Mouse (Mus musculus) liver, embryonic 14.5 days (tissue): Measurements from ENCODE around the gene Acoxl. TPM values are rescaled to one million over a fixed set of nuclear protein-coding genes. Genes with fewer than 3 reads are reported as not detected.

Experiments used
- ATAC-seq: fragments of 200-750 bp; cut with Nextera tagmentation; 2 replicates; pipeline ENCODE4 v1.8.0; 2017; ENCODE audit warnings: moderate number of reproducible peaks, mild to moderate bottlenecking, moderate library complexity; ENCODE audit not compliant: insufficient read depth
- DNase-seq, 3 experiments: peaks; one replicate each; pipeline ENCODE4 v3.0.0-alpha.2; 2012 to 2013; ENCODE audit warnings: low read depth in 3 of 3, low spot score in 3 of 3
- H3K27ac ChIP-seq: fragments of 300-500 bp; sonication (generic); 2 replicates; pipeline ENCODE4 v1.5.1; 2014; ENCODE audit warnings: moderate library complexity, mild to moderate bottlenecking, control low read depth, inconsistent platforms
- H3K27me3 ChIP-seq: fragments of 300-500 bp; sonication (generic); 2 replicates; pipeline ENCODE4 v1.6.1; 2014; ENCODE audit warnings: mild to moderate bottlenecking, low read length, moderate library complexity; ENCODE audit not compliant: control insufficient read depth, insufficient read depth
- H3K36me3 ChIP-seq: fragments of 300-500 bp; sonication (generic); replicated peaks from 2 replicates; pipeline ENCODE4 v1.6.1; 2014; ENCODE audit warnings: low read depth; ENCODE audit not compliant: control insufficient read depth, insufficient read depth
- H3K4me1 ChIP-seq, 2 experiments: fragments of 200-500 bp in 1 of 2; fragments of 300-500 bp in 1 of 2; sonication (generic) in 1 of 2; replicated peaks; 2 replicates each; pipeline ENCODE4 v1.6.1; 2012 to 2014; ENCODE audit warnings: antibody characterized with exemption in 1 of 2, inconsistent platforms in 1 of 2, low read length in 1 of 2; ENCODE audit not compliant: control insufficient read depth in 2 of 2, insufficient read depth in 2 of 2
- H3K4me2 ChIP-seq: fragments of 300-500 bp; sonication (generic); 2 replicates; pipeline ENCODE4 v1.6.1; 2014; ENCODE audit warnings: low read depth, mild to moderate bottlenecking, control low read depth, moderate library complexity
- H3K4me3 ChIP-seq, 2 experiments: fragments of 200-500 bp in 1 of 2; fragments of 300-500 bp in 1 of 2; sonication (generic) in 1 of 2; 2 replicates each; pipeline ENCODE4 v1.5.1; 2012 to 2014; ENCODE audit warnings: low read depth in 2 of 2, low read length in 2 of 2, mild to moderate bottlenecking in 2 of 2, control low read depth in 1 of 2, inconsistent platforms in 1 of 2, moderate library complexity in 1 of 2; ENCODE audit not compliant: insufficient read depth in 1 of 2
- H3K9ac ChIP-seq: fragments of 300-500 bp; sonication (generic); replicated peaks from 2 replicates; pipeline ENCODE4 v1.6.1; 2014; ENCODE audit warnings: mild to moderate bottlenecking, control low read depth, moderate library complexity
- H3K9me3 ChIP-seq: fragments of 300-500 bp; sonication (generic); 2 replicates; pipeline ENCODE4 v1.6.1; 2016; ENCODE audit warnings: low read length, mixed read lengths; ENCODE audit not compliant: control insufficient read depth
- CTCF ChIP-seq: IDR thresholded peaks from 2 replicates; pipeline ENCODE4 v1.5.1; 2016; ENCODE audit warnings: antibody characterized with exemption, low read depth, control low read depth
- EP300 ChIP-seq: IDR thresholded peaks from 2 replicates; pipeline ENCODE4 v1.6.1; 2016; ENCODE audit warnings: antibody characterized with exemption, low read depth
- WGBS: fragments of 180-500 bp; shearing (Covaris S2); extraction: QIAGEN DNeasy Blood & Tissue Kit; methylation state at CpG from one replicate; pipeline ENCODE4 v1.1.7; 2014; ENCODE audit not compliant: insufficient replicate concordance; 5-methylcytosine and 5-hydroxymethylcytosine counted together
- polyA plus RNA-seq, 2 experiments: library from polyadenylated mRNA; depleted of rRNA in 1 of 2; stranded (reverse) in 1 of 2; unstranded in 1 of 2; fragments of >200 nt; fragmentation: Nextera tagmentation in 1 of 2; extraction: Ambion mirVana in 1 of 2; gene quantifications; 2 replicates each; pipeline versions ENCODE4 v1.2.1 to v1.2.3; 2012 to 2014

The Acoxl gene
- polyA plus RNA-seq, 2 experiments: not detected

DNA sequence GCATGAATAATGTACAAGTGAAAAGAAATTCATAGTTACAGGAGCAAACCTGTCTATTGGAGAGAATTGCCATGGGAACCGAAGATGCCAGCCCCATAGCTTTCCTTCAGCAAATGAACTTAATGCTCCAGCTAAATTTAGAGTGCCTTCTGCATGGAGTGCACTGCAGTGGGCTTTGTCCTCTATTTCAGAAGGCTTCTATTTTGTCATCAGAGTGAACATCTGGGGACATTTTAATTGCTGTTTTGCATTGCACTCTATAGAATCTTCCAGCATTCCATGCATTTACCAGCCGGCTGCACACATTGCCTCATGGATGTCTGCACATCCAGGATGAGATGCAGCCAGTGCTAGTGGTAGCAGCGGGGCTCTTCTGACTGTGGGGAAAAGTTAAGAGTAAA lies 94.9 kb downstream of the Acoxl start:
- 62% methylated on average over 3 of the region's 3 CpGs for WGBS
- H3K36me3 ChIP-seq: no peaks in the 10 kb centered on the region
- ATAC-seq (no peak), DNase-seq (no peak)
- no peak overlapping the region for H3K9ac ChIP-seq
- H3K4me3 ChIP-seq: no peak overlapping the region
- TF ChIP-seq EP300 (no peak), CTCF (no peak)
- no peaks in the 10 kb centered on the region for H3K4me1 ChIP-seq
- H3K27ac ChIP-seq: no peak overlapping the region
- H3K4me2 ChIP-seq: no peak overlapping the region
- H3K27me3 ChIP-seq: no peaks in the 10 kb centered on the region; the same call in 1 of the 2 replicates
- no peaks in the 10 kb centered on the region for H3K9me3 ChIP-seq

DNA sequence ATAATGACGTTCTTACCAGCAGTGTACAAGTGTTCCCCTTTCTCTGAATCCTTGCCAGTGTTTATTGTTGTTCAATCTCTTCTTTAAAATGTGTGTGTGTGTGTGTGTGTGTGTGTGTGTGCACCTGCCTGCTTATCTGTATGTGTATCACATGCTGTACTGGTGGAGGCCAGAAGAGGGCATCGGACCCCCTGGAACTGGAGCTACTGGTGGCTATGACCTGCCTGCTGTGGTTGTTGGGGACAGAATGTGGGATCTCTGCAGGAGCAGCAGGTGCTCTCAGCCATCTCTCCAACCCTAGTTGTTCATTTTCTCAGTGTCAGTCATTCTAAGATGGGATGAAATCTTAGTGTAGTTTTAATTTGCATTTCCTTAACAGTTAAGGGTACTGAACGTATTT lies 98.4 kb downstream of the Acoxl start:
- H3K36me3 ChIP-seq: no peaks in the 10 kb centered on the region
- DNase-seq (no peak), ATAC-seq (no peak)
- no peak overlapping the region for H3K4me3 ChIP-seq
- H3K4me1 ChIP-seq: no peaks in the 10 kb centered on the region
- H3K9ac ChIP-seq: no peak overlapping the region
- no peaks in the 10 kb centered on the region for H3K9me3 ChIP-seq
- H3K27ac ChIP-seq: no peak overlapping the region
- WGBS: 59% methylated on average over 3 of the region's 3 CpGs
- no peak overlapping the region for H3K4me2 ChIP-seq
- TF ChIP-seq CTCF (peak; percentile 48), EP300 (no peak)
- H3K27me3 ChIP-seq: no peaks in the 10 kb centered on the region; the same call in 1 of the 2 replicates

DNA sequence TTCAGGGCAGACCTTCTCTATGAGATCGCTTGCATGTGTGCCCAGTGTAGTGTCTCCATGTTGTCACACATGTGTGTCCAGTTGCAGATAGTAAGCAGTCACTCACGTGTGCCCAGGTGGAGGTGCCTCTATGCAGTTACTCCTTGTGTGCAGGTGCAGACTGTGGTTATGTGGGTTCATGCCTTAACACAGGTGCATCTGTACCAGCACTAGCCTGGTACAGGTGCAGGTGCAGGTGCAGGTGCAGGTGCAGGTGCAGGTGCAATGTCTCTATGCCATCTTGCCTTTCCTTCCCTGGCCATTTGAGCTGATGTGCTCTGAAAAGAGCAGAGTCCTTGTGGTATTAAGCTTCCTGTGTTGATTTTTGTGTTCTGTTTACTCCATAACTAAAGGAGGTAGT lies 100.5 kb downstream of the Acoxl start:
- no peak overlapping the region for H3K9ac ChIP-seq
- no peaks in the 10 kb centered on the region for H3K9me3 ChIP-seq
- H3K36me3 ChIP-seq: no peaks in the 10 kb centered on the region
- DNase-seq (no peak), ATAC-seq (no peak)
- no peak overlapping the region for H3K27ac ChIP-seq
- no peak overlapping the region for H3K4me2 ChIP-seq
- H3K4me1 ChIP-seq: no peaks in the 10 kb centered on the region
- WGBS: 62% methylated on average over 2 of the region's 2 CpGs
- TF ChIP-seq EP300 (no peak), CTCF (no peak)
- no peaks in the 10 kb centered on the region for H3K27me3 ChIP-seq
- no peak overlapping the region for H3K4me3 ChIP-seq

DNA sequence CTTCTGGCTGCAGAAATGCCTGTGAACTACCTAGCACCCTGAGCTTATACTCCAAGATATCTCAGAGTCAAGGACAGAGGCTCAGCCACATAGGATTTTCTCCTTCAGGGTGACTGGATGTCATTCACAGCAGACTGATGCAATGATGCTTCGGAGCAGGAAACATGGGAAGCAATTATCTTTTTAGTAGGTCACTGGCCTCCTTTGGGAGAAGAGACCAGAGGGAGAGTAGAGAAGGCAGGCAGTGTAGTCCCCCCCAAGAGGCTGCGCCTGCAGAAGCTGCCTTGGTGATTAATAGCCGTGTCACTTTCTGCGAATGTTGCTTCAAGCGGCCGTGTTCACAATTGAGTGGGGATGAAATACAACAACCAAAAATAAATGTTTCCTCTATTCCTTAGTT lies 121.9 kb downstream of the Acoxl start:
- DNase-seq (no peak), ATAC-seq (no peak)
- Histone ChIP-seq H3K27me3 (no peaks in the 10 kb centered on the region), H3K9ac (no peak overlapping the region), H3K4me1 (no peaks in the 10 kb centered on the region), H3K4me3 (no peak overlapping the region), H3K9me3 (no peaks in the 10 kb centered on the region), H3K27ac (no peak overlapping the region), H3K36me3 (no peaks in the 10 kb centered on the region), H3K4me2 (no peak overlapping the region)
- WGBS: 51% methylated on average over 6 of the region's 6 CpGs
- no peak for TF ChIP-seq CTCF
- TF ChIP-seq EP300: no peak

DNA sequence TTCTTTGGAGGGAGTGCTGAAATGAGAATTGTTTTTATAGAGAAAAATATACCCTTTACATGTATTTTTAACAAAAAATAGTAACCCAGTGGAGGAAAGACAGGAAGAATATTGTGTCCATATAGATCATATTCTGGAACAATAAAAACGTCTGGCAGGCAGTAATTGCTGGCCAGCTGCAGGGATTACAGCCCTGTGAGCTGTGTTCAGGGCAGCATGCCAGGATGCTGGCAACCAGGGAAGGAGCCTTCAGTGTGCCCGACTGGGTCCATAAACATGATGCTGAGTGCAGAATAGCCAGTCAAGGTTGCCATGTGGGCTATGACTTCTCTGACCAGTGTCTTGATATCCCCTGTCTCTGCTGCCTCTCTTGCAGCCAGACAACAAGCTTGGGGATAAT lies 122.5 kb downstream of the Acoxl start:
- ATAC-seq (no peak), DNase-seq (no peak)
- Histone ChIP-seq H3K9me3 (no peaks in the 10 kb centered on the region), H3K4me3 (no peak overlapping the region), H3K36me3 (no peaks in the 10 kb centered on the region), H3K4me1 (no peaks in the 10 kb centered on the region), H3K27me3 (no peaks in the 10 kb centered on the region), H3K4me2 (no peak overlapping the region), H3K9ac (no peak overlapping the region), H3K27ac (no peak overlapping the region)
- whole genome bisulfite sequencing: 26% methylated on average over 2 of the region's 2 CpGs
- no peak for TF ChIP-seq EP300
- no peak for TF ChIP-seq CTCF
